Mouse (Mus musculus) frontal cortex, adult (tissue): ENCODE results near the gene Gp9.

Experiments used
- ATAC-seq: cut with Nextera tagmentation; 2 replicates; pipeline ENCODE4 v1.9.2; 2017; ENCODE audit warnings: mild to moderate bottlenecking, moderate library complexity, mixed read lengths; ENCODE audit not compliant: low TSS enrichment

Gene Gp9

GRCm38 (mm10) chr6:87777842-87778241 is at the start of gene Gp9:
Gene Gp9, plus strand, starts transcription at chr6:87778072.
- ATAC-seq: no peak

- no peak for ATAC-seq
Measured at GRCm38 (mm10) chr6:87728102-87728501, 49.8 kb upstream of the Gp9 start.

- ATAC-seq: no peak
Measured at GRCm38 (mm10) chr6:87730141-87730540, 47.7 kb upstream of the Gp9 start.

GRCm38 (mm10) chr6:87730591-87731462 is 47.0 kb upstream of the Gp9 start, which contains the start of gene Efcc1:
Gene Efcc1, plus strand, starts transcription at chr6:87730869.
- peak; percentile 82 for ATAC-seq

GRCm38 (mm10) chr6:87731463-87732095 is 46.3 kb upstream of the Gp9 start:
- ATAC-seq: no peak; the same call in 1 of the 2 replicates

- ATAC-seq: no peak
Measured at GRCm38 (mm10) chr6:87732151-87733011, 45.5 kb upstream of the Gp9 start.

GRCm38 (mm10) chr6:87733131-87733930 is 44.5 kb upstream of the Gp9 start:
- no peak for ATAC-seq

- no peak for ATAC-seq
Measured at GRCm38 (mm10) chr6:87734136-87734535, 43.7 kb upstream of the Gp9 start.

- no peak for ATAC-seq
Measured at GRCm38 (mm10) chr6:87736923-87737322, 40.9 kb upstream of the Gp9 start.

- ATAC-seq: no peak
Measured at GRCm38 (mm10) chr6:87737921-87738626, 39.8 kb upstream of the Gp9 start.

GRCm38 (mm10) chr6:87739898-87740297 is 38.0 kb upstream of the Gp9 start:
- no peak for ATAC-seq

- no peak for ATAC-seq
Measured at GRCm38 (mm10) chr6:87740496-87740895, 37.4 kb upstream of the Gp9 start.

GRCm38 (mm10) chr6:87741978-87742377 is 35.9 kb upstream of the Gp9 start:
- no peak for ATAC-seq

- no peak for ATAC-seq
Measured at GRCm38 (mm10) chr6:87742804-87743203, 35.1 kb upstream of the Gp9 start.

GRCm38 (mm10) chr6:87743281-87743680 is 34.6 kb upstream of the Gp9 start:
- no peak for ATAC-seq

GRCm38 (mm10) chr6:87744632-87745031 is 33.2 kb upstream of the Gp9 start:
- ATAC-seq: no peak

- ATAC-seq: no peak
Measured at GRCm38 (mm10) chr6:87745301-87745700, 32.6 kb upstream of the Gp9 start.

- no peak for ATAC-seq
Measured at GRCm38 (mm10) chr6:87746059-87746458, 31.8 kb upstream of the Gp9 start.

GRCm38 (mm10) chr6:87746849-87747248 is 31.0 kb upstream of the Gp9 start:
- ATAC-seq: no peak

- no peak for ATAC-seq
Measured at GRCm38 (mm10) chr6:87748078-87748477, 29.8 kb upstream of the Gp9 start.

- no peak for ATAC-seq
Measured at GRCm38 (mm10) chr6:87748531-87748930, 29.3 kb upstream of the Gp9 start.
